Mouse (Mus musculus) embryonic facial prominence, embryonic 12.5 days (tissue): ENCODE measurements around the gene Prpf8. TPM values are rescaled to one million over a fixed set of nuclear protein-coding genes. Genes with fewer than 3 reads are reported as not detected.
"Not testable (repeated sequence)": the region's sequence is repeated elsewhere in the genome, so short reads cannot be mapped to it uniquely, and the experiment has no call there.

Experiments used
- ATAC-seq: fragments of 200-750 bp; cut with Nextera tagmentation; 2 replicates; pipeline ENCODE4 v1.8.0; 2017; ENCODE audit not compliant: insufficient number of reproducible peaks, insufficient read depth, low FRiP score, low TSS enrichment
- H3K27ac ChIP-seq: fragments of 300-500 bp; sonication (generic); 2 replicates; pipeline ENCODE4 v1.5.1; 2016; ENCODE audit warnings: mild to moderate bottlenecking
- H3K27me3 ChIP-seq: fragments of 300-500 bp; sonication (generic); 2 replicates; pipeline ENCODE4 v1.6.1; 2016; ENCODE audit warnings: mild to moderate bottlenecking, moderate library complexity
- H3K36me3 ChIP-seq: fragments of 300-500 bp; sonication (generic); 2 replicates; pipeline ENCODE4 v1.6.1; 2016; ENCODE audit warnings: mild to moderate bottlenecking
- H3K4me1 ChIP-seq: fragments of 300-500 bp; sonication (generic); 2 replicates; pipeline ENCODE4 v1.6.1; 2016
- H3K4me2 ChIP-seq: fragments of 300-500 bp; sonication (generic); replicated peaks from 2 replicates; pipeline ENCODE4 v1.6.1; 2016; ENCODE audit warnings: mild to moderate bottlenecking, moderate library complexity
- H3K4me3 ChIP-seq: fragments of 300-500 bp; sonication (generic); 2 replicates; pipeline ENCODE4 v1.5.1; 2016; ENCODE audit warnings: mild to moderate bottlenecking
- H3K9ac ChIP-seq: fragments of 300-500 bp; sonication (generic); 2 replicates; pipeline ENCODE4 v1.6.1; 2016; ENCODE audit warnings: mild to moderate bottlenecking, moderate library complexity
- H3K9me3 ChIP-seq: fragments of 300-500 bp; sonication (generic); 2 replicates; pipeline ENCODE4 v1.6.1; 2016; ENCODE audit warnings: mild to moderate bottlenecking, moderate library complexity
- WGBS: fragments of 180-500 bp; shearing (Covaris S2); methylation state at CpG from one replicate; pipeline ENCODE4 v1.1.7; 2016; 5-methylcytosine and 5-hydroxymethylcytosine counted together
- polyA plus RNA-seq: library from polyadenylated mRNA; unstranded; fragments of >200 nt; fragmentation: Nextera tagmentation; extraction: Ambion mirVana; gene quantifications from 2 replicates; pipeline ENCODE4 v1.2.1, GENCODE M21; 2016

Gene Prpf8
- polyA plus RNA-seq, 1 experiment from 2014 or later: 74.2 TPM

GRCm38 (mm10) chr11:75452081-75452480 is 34.5 kb upstream of the Prpf8 start:
- Histone ChIP-seq H3K4me1 (peaks cover 19% of the 10 kb centered on the region), H3K4me3 (no peak overlapping the region), H3K27ac (no peak overlapping the region), H3K9ac (no peak overlapping the region), H3K4me2 (no peak overlapping the region), H3K27me3 (no peaks in the 10 kb centered on the region), H3K9me3 (no peaks in the 10 kb centered on the region), H3K36me3 (peaks cover 24% of the 10 kb centered on the region)
- WGBS: 93% methylated on average over 8 of the region's 8 CpGs
- no peak for ATAC-seq

GRCm38 (mm10) chr11:75452812-75453557 is 33.6 kb upstream of the Prpf8 start:
- Histone ChIP-seq H3K9ac (0 out of 2 replicates have a peak overlapping the region, but pooled peaks have one; percentile 67), H3K4me3 (no peak overlapping the region), H3K4me2 (peak overlapping the region; percentile 100; the same call in 1 of the 2 replicates), H3K4me1 (peaks cover 19% of the 10 kb centered on the region), H3K36me3 (peaks cover 18% of the 10 kb centered on the region), H3K27me3 (no peaks in the 10 kb centered on the region), H3K27ac (no peak overlapping the region), H3K9me3 (no peaks in the 10 kb centered on the region)
- 91% methylated on average over 31 of the region's 31 CpGs for WGBS
- no peak for ATAC-seq

- peak; percentile 91 for ATAC-seq
- WGBS: 2% methylated on average over 56 of the region's 56 CpGs
- H3K4me3 ChIP-seq: peak within 1 kb of the TSS; percentile 74
These were observed 32.4 kb upstream of the Prpf8 start, which contains the start of gene Wdr81 for GRCm38 (mm10) chr11:75453991-75454930. Gene Wdr81 (minus strand): TSS chr11:75454717.

DNA sequence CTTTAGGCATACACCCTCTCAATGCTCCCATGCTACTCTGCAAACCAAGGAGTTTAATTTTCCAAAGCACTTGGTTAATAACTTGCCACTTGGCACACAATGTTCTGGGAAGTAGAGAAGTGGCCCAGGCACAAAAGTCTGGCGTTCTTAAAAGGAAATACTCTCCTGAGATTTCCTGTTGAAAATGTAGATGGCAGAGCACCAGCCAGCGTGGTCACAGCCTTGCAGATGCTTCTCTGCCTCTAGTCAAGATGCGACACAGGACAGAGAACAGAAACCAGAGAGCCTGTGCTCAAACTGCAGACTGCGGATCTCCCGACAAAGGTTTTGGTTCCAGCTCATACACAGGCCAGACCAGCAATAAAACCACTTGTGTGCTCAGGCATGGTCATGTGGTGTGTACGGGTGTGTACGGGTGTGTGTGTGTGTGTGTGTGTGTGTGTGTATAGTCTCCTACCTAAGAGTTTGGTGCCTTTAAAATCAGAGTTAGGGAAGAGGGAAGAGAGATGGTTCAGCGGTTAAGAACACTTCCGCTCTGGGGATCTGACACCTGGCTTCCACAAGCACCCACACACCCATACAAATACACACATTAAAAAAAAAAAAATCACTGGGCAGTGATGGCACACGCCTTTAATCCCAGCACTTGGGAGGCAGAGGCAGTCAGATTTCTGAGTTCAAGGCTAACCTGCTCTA is 31.4 kb upstream of the Prpf8 start:
- no peaks in the 10 kb centered on the region for H3K9me3 ChIP-seq
- H3K4me1 ChIP-seq: peaks cover 29% of the 10 kb centered on the region
- no peak for ATAC-seq
- WGBS: 75% methylated on average over 10 of the region's 10 CpGs
- H3K27me3 ChIP-seq: no peaks in the 10 kb centered on the region
- no peaks in the 10 kb centered on the region for H3K36me3 ChIP-seq
- H3K4me3 ChIP-seq: peak overlapping the region; percentile 74
- H3K4me2 ChIP-seq: peak overlapping the region; percentile 100
- H3K27ac ChIP-seq: peak overlapping the region; percentile 67; the same call in 1 of the 2 replicates
- H3K9ac ChIP-seq: peak overlapping the region; percentile 67

More at GRCm38 (mm10) chr11:75453991-75454930, 32.4 kb upstream of the Prpf8 start, which contains the start of gene Wdr81:
- Histone ChIP-seq H3K4me2 (peak within 1 kb of the TSS; percentile 100), H3K36me3 (peaks cover 6% of the 10 kb centered on the region; the same call in 1 of the 2 replicates), H3K9ac (peak within 1 kb of the TSS; percentile 67), H3K27me3 (no peaks in the 10 kb centered on the region), H3K4me1 (peaks cover 19% of the 10 kb centered on the region), H3K9me3 (no peaks in the 10 kb centered on the region), H3K27ac (peak within 1 kb of the TSS; percentile 67; the same call in 1 of the 2 replicates)

DNA sequence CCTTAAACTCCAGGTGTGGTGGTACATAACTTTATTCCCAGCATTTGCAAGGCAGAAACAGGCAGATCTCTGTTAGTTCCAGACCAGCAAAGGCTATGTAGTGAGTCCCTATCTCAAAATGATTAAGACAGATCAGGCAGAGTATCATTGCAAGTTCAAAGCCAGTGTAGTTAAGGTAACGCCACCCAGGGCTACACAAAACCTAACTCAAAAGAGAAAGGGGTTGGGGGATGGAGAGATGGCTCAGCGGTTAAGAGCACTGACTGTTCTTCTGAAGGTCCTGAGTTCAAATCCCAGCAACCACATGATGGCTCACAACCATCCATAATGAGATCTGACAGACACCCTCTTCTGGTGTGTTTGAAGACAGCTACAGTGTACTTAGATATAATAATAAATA is 30.6 kb upstream of the Prpf8 start:
- peaks cover 30% of the 10 kb centered on the region for H3K4me1 ChIP-seq
- H3K27me3 ChIP-seq, H3K4me2 ChIP-seq, ATAC-seq, H3K4me3 ChIP-seq, H3K27ac ChIP-seq, H3K36me3 ChIP-seq, H3K9me3 ChIP-seq, H3K9ac ChIP-seq: not testable (repeated sequence)
- WGBS: 91% methylated on average over 2 of the region's 2 CpGs

DNA sequence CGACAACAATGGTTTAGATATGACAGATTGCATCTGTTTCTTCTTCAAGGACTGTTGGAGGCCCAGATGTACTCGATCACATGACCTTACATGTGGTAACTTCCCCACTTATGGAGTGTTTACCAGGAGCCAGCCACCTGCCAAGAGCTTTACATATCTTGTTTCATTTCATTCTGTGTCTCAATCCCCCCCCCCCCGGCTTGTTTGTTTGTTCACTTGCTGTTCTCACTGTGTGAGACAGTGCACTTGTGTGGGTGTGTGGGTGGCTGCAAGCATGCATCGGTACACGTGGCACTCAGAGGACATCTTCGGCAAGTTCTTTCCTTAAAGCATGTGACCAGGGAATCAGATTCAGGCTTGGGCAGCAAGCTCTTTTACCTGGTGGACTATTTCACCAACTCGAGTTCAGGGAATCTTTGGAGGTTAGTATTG is 30.2 kb upstream of the Prpf8 start:
- no peaks in the 10 kb centered on the region for H3K9me3 ChIP-seq

DNA sequence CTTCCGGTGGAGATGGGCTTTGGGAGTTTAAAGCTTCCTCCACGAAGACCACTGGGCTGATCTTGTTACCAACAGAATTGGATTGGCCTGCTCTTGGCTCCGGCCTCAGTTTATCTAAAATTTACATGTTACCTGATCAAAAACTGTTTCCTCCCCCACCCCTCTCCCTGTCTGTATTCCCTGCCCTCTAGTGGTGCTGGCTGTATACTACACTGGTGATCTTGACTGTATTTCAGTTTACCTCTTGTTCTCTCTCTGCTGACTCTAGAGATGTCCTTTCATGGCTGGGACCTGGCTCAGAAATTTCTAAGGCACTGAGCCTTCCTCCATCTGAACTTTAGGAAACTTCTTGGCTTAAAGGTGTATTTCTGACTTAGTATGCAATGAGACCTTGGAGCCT is 28.4 kb upstream of the Prpf8 start:
- Histone ChIP-seq H3K9ac (no peak overlapping the region), H3K4me3 (no peak overlapping the region), H3K4me1 (peaks cover 42% of the 10 kb centered on the region), H3K36me3 (no peaks in the 10 kb centered on the region), H3K4me2 (no peak overlapping the region), H3K27me3 (no peaks in the 10 kb centered on the region), H3K9me3 (no peaks in the 10 kb centered on the region), H3K27ac (no peak overlapping the region)
- ATAC-seq: no peak
- 22% methylated on average over 3 of the region's 3 CpGs for WGBS

More for the DNA sequence above, 30.2 kb upstream of the Prpf8 start:
- ATAC-seq: no peak
- Histone ChIP-seq H3K27ac (no peak overlapping the region), H3K4me3 (no peak overlapping the region), H3K36me3 (no peaks in the 10 kb centered on the region), H3K9ac (no peak overlapping the region), H3K4me2 (no peak overlapping the region), H3K27me3 (no peaks in the 10 kb centered on the region), H3K4me1 (peaks cover 26% of the 10 kb centered on the region)
- 78% methylated on average over 7 of the region's 7 CpGs for WGBS

- Histone ChIP-seq H3K9me3 (no peaks in the 10 kb centered on the region), H3K27ac (no peak overlapping the region), H3K4me3 (no peak overlapping the region), H3K4me2 (no peak overlapping the region), H3K27me3 (no peaks in the 10 kb centered on the region), H3K9ac (no peak overlapping the region), H3K4me1 (peaks cover 43% of the 10 kb centered on the region), H3K36me3 (no peaks in the 10 kb centered on the region)
- ATAC-seq: no peak
- WGBS: 81% methylated on average over 8 of the region's 8 CpGs
These were observed 28.0 kb upstream of the Prpf8 start for GRCm38 (mm10) chr11:75458628-75459041.

DNA sequence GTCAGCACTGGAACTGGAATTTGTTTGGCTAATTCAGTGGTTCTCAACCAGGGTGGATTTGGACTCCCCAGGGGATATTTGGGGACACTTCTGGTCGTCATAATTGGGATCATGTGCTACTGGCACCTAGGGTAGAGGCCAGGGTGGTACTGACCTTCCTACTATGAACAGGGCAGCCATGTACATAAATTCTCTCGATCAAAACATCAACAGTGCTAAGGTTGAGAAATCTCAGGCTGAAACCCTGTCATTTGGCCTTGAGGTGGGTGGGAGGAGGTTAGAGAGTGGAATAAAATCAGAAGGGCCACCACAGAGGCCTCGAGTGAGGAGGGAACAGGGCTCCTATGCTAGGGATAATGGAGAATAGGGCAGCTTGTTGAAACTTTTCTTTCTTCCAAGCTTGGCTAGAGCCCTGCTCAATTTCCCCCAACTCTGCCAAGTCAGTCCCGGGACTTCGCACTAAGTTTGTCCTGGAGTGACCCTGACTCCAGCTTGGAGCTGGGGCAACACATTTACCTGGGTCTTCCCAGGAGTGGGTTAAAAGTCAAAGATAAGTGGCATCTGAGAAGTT is 27.4 kb upstream of the Prpf8 start:
- 0 out of 2 replicates have a peak overlapping the region, but pooled peaks have one; percentile 69 for H3K4me3 ChIP-seq
- no peak overlapping the region; the same call in 1 of the 2 replicates for H3K4me2 ChIP-seq
- H3K9ac ChIP-seq: no peak overlapping the region; the same call in 1 of the 2 replicates
- peak overlapping the region; percentile 95 for H3K27ac ChIP-seq
- H3K36me3 ChIP-seq: no peaks in the 10 kb centered on the region
- H3K27me3 ChIP-seq: no peaks in the 10 kb centered on the region
- no peaks in the 10 kb centered on the region for H3K9me3 ChIP-seq
- 70% methylated on average over 5 of the region's 5 CpGs for WGBS
- no peak for ATAC-seq
- H3K4me1 ChIP-seq: peaks cover 39% of the 10 kb centered on the region

- H3K27ac ChIP-seq: peak overlapping the region; percentile 95
- H3K4me1 ChIP-seq: peaks cover 38% of the 10 kb centered on the region
- H3K4me2 ChIP-seq: peak overlapping the region; percentile 98
- no peaks in the 10 kb centered on the region for H3K36me3 ChIP-seq
- H3K9ac ChIP-seq: no peak overlapping the region; the same call in 1 of the 2 replicates
- H3K4me3 ChIP-seq: peak overlapping the region; percentile 69; the same call in 1 of the 2 replicates
- H3K27me3 ChIP-seq: no peaks in the 10 kb centered on the region
- no peak for ATAC-seq
- 21% methylated on average over 5 of the region's 5 CpGs for WGBS
- no peaks in the 10 kb centered on the region for H3K9me3 ChIP-seq
These were observed 26.9 kb upstream of the Prpf8 start for GRCm38 (mm10) chr11:75459751-75460102.
